Mouse (Mus musculus): ENCODE data around the gene Daxx.
"Not testable (repeated sequence)": the region's sequence is repeated elsewhere in the genome, so short reads cannot be mapped to it uniquely, and the experiment has no call there.

Gene Daxx

GRCm38 (mm10) chr17:33909077-33909868 is at the start of gene Daxx:
Gene Daxx, plus strand, starts transcription at chr17:33909414.
- peak; percentile 94 to 98 for DNase-seq (ENCODE audit: low spot score in 2 of 2)

- DNase-seq (ENCODE audit: low spot score in 2 of 2) = peak; percentile 54 to 66
Measured at GRCm38 (mm10) chr17:33865330-33866030, 43.7 kb upstream of the Daxx start.

GRCm38 (mm10) chr17:33873537-33873936 is 35.7 kb upstream of the Daxx start, which contains the start of gene Gm7029:
Gene Gm7029, plus strand, starts transcription at chr17:33873837.
- not testable (repeated sequence) for DNase-seq (ENCODE audit: low spot score in 2 of 2)

GRCm38 (mm10) chr17:33874411-33874810 is 34.8 kb upstream of the Daxx start:
- DNase-seq (ENCODE audit: low spot score in 2 of 2) = no peak

- DNase-seq (ENCODE audit: low spot score in 2 of 2) = not testable (repeated sequence)
Measured at GRCm38 (mm10) chr17:33875797-33876196, 33.4 kb upstream of the Daxx start.

GRCm38 (mm10) chr17:33884320-33884719 is 24.9 kb upstream of the Daxx start:
- DNase-seq (ENCODE audit: low spot score in 2 of 2) = not testable (repeated sequence)

- DNase-seq (ENCODE audit: low spot score in 2 of 2) = not testable (repeated sequence)
Measured at GRCm38 (mm10) chr17:33887802-33888201, 21.4 kb upstream of the Daxx start.

GRCm38 (mm10) chr17:33888230-33888629 is 21.0 kb upstream of the Daxx start:
- not testable (repeated sequence) for DNase-seq (ENCODE audit: low spot score in 2 of 2)

GRCm38 (mm10) chr17:33889941-33890532 is 19.2 kb upstream of the Daxx start:
- not testable (repeated sequence) for DNase-seq (ENCODE audit: low spot score in 2 of 2)

GRCm38 (mm10) chr17:33890533-33891059 is 18.6 kb upstream of the Daxx start, which contains the start of gene Kifc1:
Gene Kifc1, minus strand, starts transcription at chr17:33890661.
- peak; percentile 99 for DNase-seq (ENCODE audit: low spot score in 2 of 2)

GRCm38 (mm10) chr17:33891357-33891756 is 17.9 kb upstream of the Daxx start:
- DNase-seq (ENCODE audit: low spot score in 2 of 2) = no peak

- DNase-seq (ENCODE audit: low spot score in 2 of 2) = not testable (repeated sequence)
Measured at GRCm38 (mm10) chr17:33891892-33892291, 17.3 kb upstream of the Daxx start.

GRCm38 (mm10) chr17:33892429-33892828 is 16.8 kb upstream of the Daxx start:
- no peak for DNase-seq (ENCODE audit: low spot score in 2 of 2)

- DNase-seq (ENCODE audit: low spot score in 2 of 2) = not testable (repeated sequence)
Measured at GRCm38 (mm10) chr17:33893011-33893410, 16.2 kb upstream of the Daxx start.

GRCm38 (mm10) chr17:33897114-33897794 is 12.0 kb upstream of the Daxx start:
- DNase-seq (ENCODE audit: low spot score in 2 of 2) = no peak

GRCm38 (mm10) chr17:33898193-33898592 is 11.0 kb upstream of the Daxx start:
- not testable (repeated sequence) for DNase-seq (ENCODE audit: low spot score in 2 of 2)

GRCm38 (mm10) chr17:33899642-33900041 is 9.6 kb upstream of the Daxx start:
- DNase-seq (ENCODE audit: low spot score in 2 of 2) = no peak

GRCm38 (mm10) chr17:33900281-33900988 is 8.8 kb upstream of the Daxx start:
- no peak for DNase-seq (ENCODE audit: low spot score in 2 of 2)

- no peak for DNase-seq (ENCODE audit: low spot score in 2 of 2)
Measured at GRCm38 (mm10) chr17:33900989-33901314, 8.3 kb upstream of the Daxx start.

- DNase-seq (ENCODE audit: low spot score in 2 of 2) = no peak
Measured at GRCm38 (mm10) chr17:33901653-33902052, 7.6 kb upstream of the Daxx start.

GRCm38 (mm10) chr17:33902079-33902478 is 7.1 kb upstream of the Daxx start:
- DNase-seq (ENCODE audit: low spot score in 2 of 2) = no peak

Data from frontal cortex, postnatal 25 days (tissue).